Mouse (Mus musculus) frontal cortex, adult 2 months (tissue): ENCODE measurements around the gene Zbtb1. TPM values are rescaled to one million over a fixed set of nuclear protein-coding genes. Genes with fewer than 3 reads are reported as not detected.

Experiments
- DNase-seq, 2 experiments: peaks; one replicate each; pipeline ENCODE4 v3.0.0; 2022; ENCODE audit warnings: low spot score in 1 of 2; ENCODE audit errors: extremely low spot score in 1 of 2
- polyA plus RNA-seq: library from polyadenylated mRNA; depleted of rRNA; stranded (reverse); fragments of >200 nt; gene quantifications from 2 replicates; pipeline ENCODE4 v1.2.3, GENCODE M21; 2012

Gene Zbtb1
- polyA plus RNA-seq, 1 experiment = 3.9 TPM

GRCm38 (mm10) chr12:76368790-76369205, 1.3 kb upstream of the Zbtb1 start:
- peak in 1 of 2 experiments; percentile 47 for DNase-seq

- DNase-seq = peak; percentile 72 to 89
These were observed 674 bp upstream of the Zbtb1 start, which contains the start of gene Zbtb25 for GRCm38 (mm10) chr12:76369206-76369977. TSS of gene Zbtb25 (minus strand) at chr12:76369602.

- peak in 1 of 2 experiments; percentile 60 for DNase-seq
These were observed 935 bp downstream of the Zbtb1 start for GRCm38 (mm10) chr12:76370831-76371571.

GRCm38 (mm10) chr12:76372046-76372445, 2.0 kb downstream of the Zbtb1 start:
- no peak for DNase-seq

- DNase-seq = no peak
These were observed 3.1 kb downstream of the Zbtb1 start for GRCm38 (mm10) chr12:76372881-76373818.

GRCm38 (mm10) chr12:76373991-76374390, 3.9 kb downstream of the Zbtb1 start:
- DNase-seq = no peak

- DNase-seq = no peak
These were observed 4.8 kb downstream of the Zbtb1 start for GRCm38 (mm10) chr12:76374911-76375310.

- no peak for DNase-seq
These were observed 5.4 kb downstream of the Zbtb1 start for GRCm38 (mm10) chr12:76375506-76375905.

GRCm38 (mm10) chr12:76376649-76377048, 6.6 kb downstream of the Zbtb1 start:
- DNase-seq = peak in 1 of 2 experiments; percentile 44

GRCm38 (mm10) chr12:76377059-76377458, 7.0 kb downstream of the Zbtb1 start:
- no peak for DNase-seq

- DNase-seq = no peak
These were observed 7.7 kb downstream of the Zbtb1 start for GRCm38 (mm10) chr12:76377726-76378125.

- DNase-seq = no peak
These were observed 8.5 kb downstream of the Zbtb1 start for GRCm38 (mm10) chr12:76378556-76378955.

- DNase-seq = no peak
These were observed 10.1 kb downstream of the Zbtb1 start for GRCm38 (mm10) chr12:76380151-76380550.

- DNase-seq = no peak
These were observed 15.3 kb downstream of the Zbtb1 start for GRCm38 (mm10) chr12:76385342-76385741.

GRCm38 (mm10) chr12:76388794-76389193, 18.7 kb downstream of the Zbtb1 start:
- DNase-seq = no peak

- no peak for DNase-seq
These were observed 21.7 kb downstream of the Zbtb1 start for GRCm38 (mm10) chr12:76391595-76392271.

- DNase-seq = no peak
These were observed 22.9 kb downstream of the Zbtb1 start for GRCm38 (mm10) chr12:76392979-76393378.

GRCm38 (mm10) chr12:76397281-76397680, 27.2 kb downstream of the Zbtb1 start:
- no peak for DNase-seq

- no peak for DNase-seq
These were observed 31.6 kb downstream of the Zbtb1 start for GRCm38 (mm10) chr12:76401674-76402073.
